Comparison of ENCODE assay signal across 7 mouse cellular contexts in genomic region chr7:16780825-16781554, GRCm38 (mm10). TPM values are rescaled to one million over a fixed set of nuclear protein-coding genes. Genes with fewer than 3 reads are reported as not detected.
DNase-seq lines count a peak whose midpoint lies in the region; ATAC-seq lines count a peak whose summit lies in the region.

Gene Slc1a5, plus strand, starts transcription at chr7:16781340.

- peaks cover 5% of the 10 kb centered on the region; the same call in 1 of the 2 replicates for H3K4me1 ChIP-seq in embryonic facial prominence, embryonic 11.5 days (ENCODE audit: control insufficient read depth, insufficient read depth, low read length)
- H3K4me1 ChIP-seq in limb, embryonic 11.5 days (ENCODE audit: control insufficient read depth, insufficient read depth, low read length): peaks cover 22% of the 10 kb centered on the region
- H3K4me1 ChIP-seq in midbrain, embryonic 14.5 days (ENCODE audit: control insufficient read depth, insufficient read depth, low read length): peaks cover 32% of the 10 kb centered on the region

- peak; percentile 79 for ATAC-seq in embryonic facial prominence, embryonic 11.5 days (replicated peaks; ENCODE audit: insufficient number of reproducible peaks, low FRiP score, low TSS enrichment, low read depth)
- peak; percentile 84 for ATAC-seq in limb, embryonic 11.5 days (ENCODE audit: insufficient number of reproducible peaks, low FRiP score, low TSS enrichment, low read depth)
- ATAC-seq in midbrain, embryonic 14.5 days (ENCODE audit: low FRiP score, low TSS enrichment): peak; percentile 84

- H3K36me3 ChIP-seq in embryonic facial prominence, embryonic 11.5 days (replicated peaks; ENCODE audit: control insufficient read depth, insufficient read depth, low read depth, low read length): no peaks in the 10 kb centered on the region
- no peaks in the 10 kb centered on the region for H3K36me3 ChIP-seq in limb, embryonic 11.5 days (ENCODE audit: control insufficient read depth, insufficient read depth, low read length)
- H3K36me3 ChIP-seq in midbrain, embryonic 14.5 days (ENCODE audit: control insufficient read depth, insufficient read depth, low read length): no peaks in the 10 kb centered on the region

- WGBS in embryonic facial prominence, embryonic 11.5 days: 3% methylated on average over 34 of the region's 34 CpGs
- WGBS in limb, embryonic 11.5 days: 3% methylated on average over 34 of the region's 34 CpGs
- WGBS in midbrain, embryonic 14.5 days: 3% methylated on average over 34 of the region's 34 CpGs

- H3K4me3 ChIP-seq in embryonic facial prominence, embryonic 11.5 days (ENCODE audit: low read depth, low read length): peak within 1 kb of the TSS; percentile 71
- peak within 1 kb of the TSS; percentile 77 for H3K4me3 ChIP-seq in limb, embryonic 11.5 days (ENCODE audit: low read depth, low read length)
- peak within 1 kb of the TSS; percentile 48 for H3K4me3 ChIP-seq in midbrain, embryonic 14.5 days (replicated peaks; ENCODE audit: low read depth, low read length)

- peak within 1 kb of the TSS; percentile 77 for H3K9ac ChIP-seq in embryonic facial prominence, embryonic 11.5 days (replicated peaks; ENCODE audit: low read length)
- H3K9ac ChIP-seq in limb, embryonic 11.5 days (ENCODE audit: low read length): peak within 1 kb of the TSS; percentile 76
- H3K9ac ChIP-seq in midbrain, embryonic 14.5 days (replicated peaks; ENCODE audit: low read length): peak within 1 kb of the TSS; percentile 54

- DNase-seq in adrenal gland, postnatal 10 days: peak; percentile 93
- peak; percentile 96 for DNase-seq in embryonic facial prominence, embryonic 11.5 days (ENCODE audit: low spot score)
- peak; percentile 100 for DNase-seq in heart, adult 11 months
- DNase-seq in kidney, adult 18-20 months: peak; percentile 94
- peak; percentile 97 for DNase-seq in limb, embryonic 11.5 days (ENCODE audit: low spot score)
- peak; percentile 94 for DNase-seq in midbrain, embryonic 14.5 days
- DNase-seq in spleen, adult 18-20 months: peak; percentile 95

- no peaks in the 10 kb centered on the region for H3K9me3 ChIP-seq in embryonic facial prominence, embryonic 11.5 days (replicated peaks; ENCODE audit: control insufficient read depth, low read length)
- H3K9me3 ChIP-seq in limb, embryonic 11.5 days (ENCODE audit: control insufficient read depth, low read length): 0 out of 2 replicates have a peak, but pooled peaks cover 3% of the 10 kb centered on the region
- no peaks in the 10 kb centered on the region for H3K9me3 ChIP-seq in midbrain, embryonic 14.5 days (ENCODE audit: control insufficient read depth, low read length)

- no peaks in the 10 kb centered on the region; the same call in 1 of the 2 replicates for H3K27me3 ChIP-seq in embryonic facial prominence, embryonic 11.5 days (ENCODE audit: control insufficient read depth, insufficient read depth, low read length)
- H3K27me3 ChIP-seq in limb, embryonic 11.5 days (ENCODE audit: control insufficient read depth, insufficient read depth, low read length): no peaks in the 10 kb centered on the region
- 0 out of 2 replicates have a peak, but pooled peaks cover 3% of the 10 kb centered on the region for H3K27me3 ChIP-seq in midbrain, embryonic 14.5 days (ENCODE audit: control insufficient read depth, insufficient read depth, low read length)

- no peak within 1 kb of the TSS for H3K27ac ChIP-seq in embryonic facial prominence, embryonic 11.5 days (replicated peaks; ENCODE audit: low read depth, low read length)
- 0 out of 2 replicates have a peak within 1 kb of the TSS, but pooled peaks have one; percentile 36 for H3K27ac ChIP-seq in limb, embryonic 11.5 days (replicated peaks; ENCODE audit: low read depth, low read length)
- H3K27ac ChIP-seq in midbrain, embryonic 14.5 days (replicated peaks; ENCODE audit: low read depth, low read length): 0 out of 2 replicates have a peak within 1 kb of the TSS, but pooled peaks have one; percentile 26

- peak within 1 kb of the TSS; percentile 100 for H3K4me2 ChIP-seq in embryonic facial prominence, embryonic 11.5 days (ENCODE audit: low read depth, low read length)
- peak within 1 kb of the TSS; percentile 99 for H3K4me2 ChIP-seq in limb, embryonic 11.5 days (ENCODE audit: low read depth, severe bottlenecking)
- peak within 1 kb of the TSS; percentile 98 for H3K4me2 ChIP-seq in midbrain, embryonic 14.5 days (ENCODE audit: low read length)

RNA-seq across cellular contexts. Expression of gene Slc1a5, which starts in this region (rescaled TPM):
- total RNA-seq in adrenal gland, postnatal 10 days (2021): 100 to 1,000 TPM; 108 to 109 TPM
- polyA plus RNA-seq in embryonic facial prominence, embryonic 11.5 days (2014; fragmentation: Nextera tagmentation; extraction: Ambion mirVana): 19.6 and 19.7 TPM in 2 replicates
- polyA plus RNA-seq in limb, embryonic 11.5 days (2014; fragmentation: Nextera tagmentation; extraction: Ambion mirVana): 28.5 and 30.9 TPM in 2 replicates
- polyA plus RNA-seq in midbrain, embryonic 14.5 days (2014; fragmentation: Nextera tagmentation; extraction: Ambion mirVana): 5.9 and 10.8 TPM in 2 replicates
